Mouse (Mus musculus) liver, adult 2 months (tissue): ENCODE measurements at regions not wholly inside any gene's neighbourhood (a gene's known extent, or its start where the extent isn't known, plus 50 kb on each side); places are given as distances from the start of the nearest gene placed in this dataset.

Experiments
- DNase-seq: peaks from one replicate; pipeline ENCODE4 v3.0.0-alpha.2; 2011; ENCODE audit warnings: low read depth, low spot score; ENCODE audit errors: extremely low read depth
- H3K27ac ChIP-seq: fragments of 200-500 bp; replicated peaks from 2 replicates; pipeline ENCODE4 v1.5.1; 2012; ENCODE audit warnings: low read depth, mild to moderate bottlenecking, control low read depth, inconsistent platforms, low read length; ENCODE audit not compliant: insufficient read depth
- H3K27me3 ChIP-seq: fragments of 200-500 bp; 2 replicates; pipeline ENCODE4 v1.6.1; 2012; ENCODE audit warnings: mild to moderate bottlenecking, moderate library complexity, low read length, inconsistent platforms; ENCODE audit not compliant: control insufficient read depth, insufficient read depth
- H3K36me3 ChIP-seq: fragments of 200-500 bp; 2 replicates; pipeline ENCODE4 v1.6.1; 2012; ENCODE audit warnings: low read length, inconsistent platforms; ENCODE audit not compliant: control insufficient read depth, insufficient read depth
- H3K4me1 ChIP-seq: fragments of 200-500 bp; 2 replicates; pipeline ENCODE4 v1.6.1; 2011; ENCODE audit warnings: low read length; ENCODE audit not compliant: control insufficient read depth, insufficient read depth
- H3K4me3 ChIP-seq: fragments of 200-500 bp; 2 replicates; pipeline ENCODE4 v1.5.1; 2011; ENCODE audit warnings: low read depth, mild to moderate bottlenecking, control low read depth, low read length, moderate library complexity; ENCODE audit not compliant: insufficient read depth
- H3K79me2 ChIP-seq: fragments of 200-500 bp; 2 replicates; pipeline ENCODE4 v1.6.1; 2012; ENCODE audit warnings: inconsistent platforms, mild to moderate bottlenecking, low read length, moderate library complexity; ENCODE audit not compliant: control insufficient read depth, insufficient read depth
- H3K9ac ChIP-seq: fragments of 200-500 bp; 2 replicates; pipeline ENCODE4 v1.6.1; 2012; ENCODE audit warnings: low read depth, mild to moderate bottlenecking, control low read depth, inconsistent platforms, low read length
- CTCF ChIP-seq: fragments of 200-500 bp; IDR thresholded peaks from 2 replicates; pipeline ENCODE4 v1.5.1; 2011; ENCODE audit warnings: low read depth, low read length, control low read depth
- POLR2A ChIP-seq: fragments of 200-500 bp; IDR thresholded peaks from 2 replicates; pipeline ENCODE4 v1.6.1; 2011; ENCODE audit warnings: low read length, control low read depth; ENCODE audit not compliant: insufficient read depth; ENCODE audit errors: extremely low read depth
- WGBS: fragments of 180-500 bp; shearing (Covaris S2); methylation state at CpG from one replicate; pipeline ENCODE4 v1.1.7; 2018; 5-methylcytosine and 5-hydroxymethylcytosine counted together

DNA sequence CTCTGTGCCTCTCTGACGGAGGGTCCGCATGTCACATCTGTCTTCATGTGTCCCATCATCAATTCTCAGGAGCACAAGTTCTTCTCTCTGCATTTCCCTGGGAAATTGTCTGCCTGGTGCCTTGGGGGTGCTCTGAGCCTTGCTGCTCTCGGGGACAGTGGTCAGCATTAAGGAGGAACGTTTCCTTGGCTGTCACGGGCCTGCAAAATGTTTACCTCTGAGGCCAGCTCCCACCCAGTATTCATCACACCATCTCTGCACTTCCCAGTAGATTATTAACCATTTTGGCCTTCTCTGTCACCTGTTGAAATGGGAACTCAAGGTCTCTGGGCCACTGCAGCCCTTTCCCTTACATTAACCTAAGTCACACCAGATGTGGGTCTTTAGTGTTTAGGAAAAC lies 219.8 kb upstream of the Spag17 start:
- H3K27me3 ChIP-seq = no peaks in the 10 kb centered on the region
- no peak overlapping the region for H3K4me3 ChIP-seq
- TF ChIP-seq POLR2A (no peak), CTCF (no peak)
- H3K79me2 ChIP-seq = no peaks in the 10 kb centered on the region
- no peaks in the 10 kb centered on the region for H3K4me1 ChIP-seq
- DNase-seq = no peak
- H3K9ac ChIP-seq = no peak overlapping the region
- no peak overlapping the region for H3K27ac ChIP-seq
- H3K36me3 ChIP-seq = no peaks in the 10 kb centered on the region
- WGBS = 37% methylated on average over 5 of the region's 5 CpGs

DNA sequence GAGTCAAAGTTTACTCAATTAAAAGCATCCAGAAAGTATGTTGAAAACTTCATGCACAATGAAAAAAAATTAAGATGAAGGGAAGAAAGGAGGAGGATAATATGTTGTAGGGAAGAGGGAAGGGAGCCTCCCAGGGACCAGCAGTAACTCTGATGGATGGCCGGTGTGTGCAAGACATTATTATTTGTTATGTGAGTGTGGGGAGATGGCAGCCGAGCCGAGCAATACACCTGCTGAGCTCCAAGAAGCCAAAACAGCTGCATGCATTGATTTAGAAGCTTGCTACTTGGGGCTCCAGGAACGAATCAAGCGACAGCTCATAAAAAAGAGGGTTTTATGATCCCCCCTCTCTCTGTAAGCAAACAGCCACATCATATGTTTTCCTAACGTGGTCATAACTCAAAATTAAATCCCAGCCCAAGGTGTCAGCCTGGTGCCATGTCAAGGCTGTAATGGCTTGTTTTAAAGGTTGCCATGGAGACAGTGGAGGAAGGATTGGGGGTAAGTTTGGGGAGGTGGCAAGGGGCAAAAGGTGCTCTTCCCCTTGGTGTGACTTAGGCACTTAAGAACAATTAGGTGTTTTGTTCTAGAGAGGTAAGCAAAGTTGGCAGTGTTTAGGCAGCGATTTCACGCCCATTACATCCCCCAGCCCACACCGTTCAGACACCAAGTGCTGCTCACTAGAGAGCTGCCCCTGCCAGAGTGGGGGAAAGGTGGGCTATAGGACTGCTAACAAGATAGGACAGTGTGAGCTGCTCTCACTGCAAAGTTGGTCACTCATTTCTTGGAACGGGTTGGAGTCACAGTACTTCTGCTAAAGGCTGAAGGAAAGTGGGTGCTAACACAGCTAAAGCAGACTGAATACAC lies 219.1 kb upstream of the Spag17 start:
- 62% methylated on average over 10 of the region's 10 CpGs for WGBS
- no peaks in the 10 kb centered on the region for H3K79me2 ChIP-seq
- no peaks in the 10 kb centered on the region for H3K27me3 ChIP-seq
- H3K27ac ChIP-seq = no peak overlapping the region
- H3K9ac ChIP-seq = no peak overlapping the region
- no peak overlapping the region for H3K4me3 ChIP-seq
- H3K4me1 ChIP-seq = no peaks in the 10 kb centered on the region
- no peak for TF ChIP-seq CTCF
- TF ChIP-seq POLR2A = no peak
- DNase-seq = no peak
- no peaks in the 10 kb centered on the region for H3K36me3 ChIP-seq

- Histone ChIP-seq H3K27me3 (no peaks in the 10 kb centered on the region), H3K9ac (no peak overlapping the region), H3K4me3 (no peak overlapping the region), H3K79me2 (no peaks in the 10 kb centered on the region), H3K4me1 (no peaks in the 10 kb centered on the region), H3K36me3 (no peaks in the 10 kb centered on the region), H3K27ac (no peak overlapping the region)
- no peak for TF ChIP-seq POLR2A
- TF ChIP-seq CTCF = no peak
- no peak for DNase-seq
- WGBS = 94% methylated on average over 2 of the region's 2 CpGs
Observed at GRCm38 (mm10) chr3:99674145-99674544, 211.1 kb upstream of the Spag17 start.

DNA sequence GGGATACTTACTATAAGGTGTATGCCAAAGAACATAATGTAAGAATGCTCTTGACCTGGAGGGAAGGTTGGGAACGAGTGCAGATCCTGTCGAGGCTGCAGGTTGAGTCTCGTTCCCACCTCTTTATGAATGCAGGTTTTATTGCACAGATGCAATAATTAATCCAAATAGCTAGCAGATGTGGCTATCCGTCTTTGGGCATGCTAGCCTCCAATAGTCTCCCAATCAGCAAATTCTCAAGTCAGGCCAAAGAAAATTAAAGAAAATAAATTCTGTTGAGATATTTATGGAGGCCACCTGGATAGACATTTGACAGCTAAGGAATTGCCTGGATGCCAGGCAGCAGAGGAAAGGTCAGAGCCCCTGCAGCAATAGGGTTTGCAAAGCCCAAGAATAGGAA lies 175.7 kb upstream of the Spag17 start:
- Histone ChIP-seq H3K36me3 (no peaks in the 10 kb centered on the region), H3K4me1 (no peaks in the 10 kb centered on the region), H3K4me3 (no peak overlapping the region), H3K9ac (no peak overlapping the region), H3K27ac (no peak overlapping the region), H3K79me2 (no peaks in the 10 kb centered on the region), H3K27me3 (no peaks in the 10 kb centered on the region)
- no peak for DNase-seq
- no peak for TF ChIP-seq POLR2A
- TF ChIP-seq CTCF = no peak
- 81% methylated on average over 4 of the region's 4 CpGs for WGBS

- Histone ChIP-seq H3K4me1 (no peaks in the 10 kb centered on the region), H3K79me2 (no peaks in the 10 kb centered on the region), H3K27ac (no peak overlapping the region), H3K36me3 (no peaks in the 10 kb centered on the region), H3K27me3 (no peaks in the 10 kb centered on the region), H3K4me3 (no peak overlapping the region), H3K9ac (no peak overlapping the region)
- no peak for TF ChIP-seq CTCF
- TF ChIP-seq POLR2A = no peak
- DNase-seq = no peak
- WGBS = 64% methylated on average over 4 of the region's 4 CpGs
Observed at GRCm38 (mm10) chr3:99716381-99716780, 168.8 kb upstream of the Spag17 start.

DNA sequence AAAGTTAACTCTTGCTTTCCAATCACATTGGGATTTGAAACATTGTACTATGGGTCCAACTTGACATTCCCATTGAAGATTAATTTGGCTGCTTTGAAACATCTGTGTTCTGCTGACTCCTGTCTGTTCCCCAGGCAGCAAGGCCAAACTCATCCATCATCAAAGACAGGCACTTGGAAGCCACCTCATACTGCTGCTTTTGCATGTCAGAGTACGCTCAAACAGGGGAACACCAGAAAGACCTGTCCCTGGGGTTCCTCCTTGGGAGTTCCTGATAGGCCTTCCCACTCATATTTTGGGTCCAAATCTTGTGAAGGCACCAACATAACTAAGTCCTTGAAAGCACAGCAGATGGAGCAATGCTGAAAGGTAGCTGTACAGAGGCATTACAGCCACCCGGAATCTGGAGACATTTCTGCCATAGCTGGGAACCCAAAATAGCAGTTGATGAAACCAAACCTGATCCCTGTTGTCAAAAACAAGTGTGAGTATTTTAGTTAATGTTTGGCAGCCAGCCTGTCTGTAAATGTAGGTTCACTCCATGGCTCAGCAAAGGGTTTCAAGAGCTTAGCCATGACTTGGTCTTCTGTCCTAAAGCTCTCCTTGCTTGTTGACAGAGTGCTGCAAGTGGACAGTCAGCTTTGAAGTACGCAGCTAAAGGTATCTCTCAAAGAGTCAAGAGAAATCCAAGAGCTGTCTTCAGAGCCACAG lies 147.0 kb upstream of the Spag17 start:
- WGBS = 83% methylated on average over 3 of the region's 3 CpGs
- Histone ChIP-seq H3K27ac (no peak overlapping the region), H3K4me3 (no peak overlapping the region), H3K4me1 (no peaks in the 10 kb centered on the region), H3K36me3 (no peaks in the 10 kb centered on the region), H3K79me2 (no peaks in the 10 kb centered on the region), H3K9ac (no peak overlapping the region), H3K27me3 (no peaks in the 10 kb centered on the region)
- TF ChIP-seq CTCF (no peak), POLR2A (no peak)
- no peak for DNase-seq
